Mouse (Mus musculus) kidney, embryonic 14.5 days (tissue): ENCODE data around the gene Gm867. TPM values are rescaled to one million over a fixed set of nuclear protein-coding genes. Genes with fewer than 3 reads are reported as not detected.
A peak's percentile ranks its signal among the peaks of the same experiment; 100 is the strongest.

Experiments
- ATAC-seq: fragments of 200-750 bp; cut with Nextera tagmentation; 2 replicates; pipeline ENCODE4 v1.8.0; 2017; ENCODE audit warnings: moderate number of reproducible peaks, mild to moderate bottlenecking, moderate TSS enrichment, moderate library complexity; ENCODE audit not compliant: low FRiP score, low TSS enrichment
- H3K27ac ChIP-seq: fragments of 300-500 bp; sonication (generic); 2 replicates; pipeline ENCODE4 v1.5.1; 2014; ENCODE audit warnings: low read depth, mild to moderate bottlenecking, low read length, moderate library complexity, mixed read lengths
- H3K27me3 ChIP-seq: fragments of 300-500 bp; sonication (generic); 2 replicates; pipeline ENCODE4 v1.6.1; 2014; ENCODE audit warnings: mild to moderate bottlenecking, low read length; ENCODE audit not compliant: control insufficient read depth, insufficient read depth
- H3K36me3 ChIP-seq: fragments of 300-500 bp; sonication (generic); 2 replicates; pipeline ENCODE4 v1.6.1; 2014; ENCODE audit warnings: low read length, mixed read lengths; ENCODE audit not compliant: control insufficient read depth, insufficient read depth
- H3K4me1 ChIP-seq: fragments of 300-500 bp; sonication (generic); 2 replicates; pipeline ENCODE4 v1.6.1; 2014; ENCODE audit warnings: low read length, mixed read lengths; ENCODE audit not compliant: control insufficient read depth, insufficient read depth
- H3K4me2 ChIP-seq: fragments of 300-500 bp; sonication (generic); replicated peaks from 2 replicates; pipeline ENCODE4 v1.6.1; 2014; ENCODE audit warnings: low read depth, mild to moderate bottlenecking, low read length
- H3K4me3 ChIP-seq: fragments of 300-500 bp; sonication (generic); 2 replicates; pipeline ENCODE4 v1.5.1; 2014; ENCODE audit warnings: mild to moderate bottlenecking, low read length
- H3K9ac ChIP-seq: fragments of 300-500 bp; sonication (generic); 2 replicates; pipeline ENCODE4 v1.6.1; 2014; ENCODE audit warnings: low read depth, mild to moderate bottlenecking, low read length, moderate library complexity
- H3K9me3 ChIP-seq: fragments of 300-500 bp; sonication (generic); 2 replicates; pipeline ENCODE4 v1.6.1; 2016; ENCODE audit warnings: low read length; ENCODE audit not compliant: control insufficient read depth
- WGBS: fragments of 180-500 bp; shearing (Covaris S2); extraction: QIAGEN DNeasy Blood & Tissue Kit; methylation state at CpG from one replicate; pipeline ENCODE4 v1.1.7; 2014; 5-methylcytosine and 5-hydroxymethylcytosine counted together
- polyA plus RNA-seq: library from polyadenylated mRNA; unstranded; fragments of >200 nt; fragmentation: Nextera tagmentation; extraction: Ambion mirVana; gene quantifications from 2 replicates; pipeline ENCODE4 v1.2.1, GENCODE M21; 2014

The Gm867 gene
- polyA plus RNA-seq, 1 experiment from 2014 or later = 0.35 TPM

- 59% methylated on average over 22 of the region's 22 CpGs for WGBS
- peak overlapping the region; percentile 97; the same call in 1 of the 2 replicates for H3K4me2 ChIP-seq
- H3K27me3 ChIP-seq = peaks cover 3% of the 10 kb centered on the region; the same call in 1 of the 2 replicates
- H3K9ac ChIP-seq = no peak overlapping the region
- no peaks in the 10 kb centered on the region for H3K36me3 ChIP-seq
- ATAC-seq = no peak
- no peak overlapping the region for H3K27ac ChIP-seq
- H3K9me3 ChIP-seq = no peaks in the 10 kb centered on the region
- H3K4me3 ChIP-seq = no peak overlapping the region
- peaks cover 15% of the 10 kb centered on the region for H3K4me1 ChIP-seq
These were observed 8.9 kb upstream of the Gm867 start for GRCm38 (mm10) chr10:75949053-75950045.

- Histone ChIP-seq H3K9me3 (no peaks in the 10 kb centered on the region), H3K27me3 (peaks cover 3% of the 10 kb centered on the region; the same call in 1 of the 2 replicates), H3K27ac (no peak overlapping the region), H3K36me3 (no peaks in the 10 kb centered on the region), H3K4me2 (no peak overlapping the region), H3K4me3 (no peak overlapping the region), H3K4me1 (peaks cover 16% of the 10 kb centered on the region), H3K9ac (no peak overlapping the region)
- no peak for ATAC-seq
- WGBS = 86% methylated on average over 5 of the region's 5 CpGs
These were observed 7.6 kb upstream of the Gm867 start for GRCm38 (mm10) chr10:75948079-75948478.

GRCm38 (mm10) chr10:75945896-75946295 lies 5.4 kb upstream of the Gm867 start:
- Histone ChIP-seq H3K9me3 (no peaks in the 10 kb centered on the region), H3K36me3 (no peaks in the 10 kb centered on the region), H3K27ac (no peak overlapping the region), H3K27me3 (no peaks in the 10 kb centered on the region), H3K4me1 (peaks cover 18% of the 10 kb centered on the region), H3K9ac (no peak overlapping the region), H3K4me3 (no peak overlapping the region), H3K4me2 (no peak overlapping the region)
- no peak for ATAC-seq
- WGBS = 77% methylated on average over 7 of the region's 7 CpGs

- WGBS = 91% methylated on average over 7 of the region's 7 CpGs
- H3K4me3 ChIP-seq = no peak overlapping the region
- no peak for ATAC-seq
- no peak overlapping the region for H3K4me2 ChIP-seq
- H3K9ac ChIP-seq = no peak overlapping the region
- H3K27me3 ChIP-seq = no peaks in the 10 kb centered on the region
- no peaks in the 10 kb centered on the region for H3K9me3 ChIP-seq
- peaks cover 12% of the 10 kb centered on the region for H3K4me1 ChIP-seq
- no peaks in the 10 kb centered on the region for H3K36me3 ChIP-seq
- no peak overlapping the region for H3K27ac ChIP-seq
These were observed 4.7 kb upstream of the Gm867 start for GRCm38 (mm10) chr10:75945213-75945612.

DNA sequence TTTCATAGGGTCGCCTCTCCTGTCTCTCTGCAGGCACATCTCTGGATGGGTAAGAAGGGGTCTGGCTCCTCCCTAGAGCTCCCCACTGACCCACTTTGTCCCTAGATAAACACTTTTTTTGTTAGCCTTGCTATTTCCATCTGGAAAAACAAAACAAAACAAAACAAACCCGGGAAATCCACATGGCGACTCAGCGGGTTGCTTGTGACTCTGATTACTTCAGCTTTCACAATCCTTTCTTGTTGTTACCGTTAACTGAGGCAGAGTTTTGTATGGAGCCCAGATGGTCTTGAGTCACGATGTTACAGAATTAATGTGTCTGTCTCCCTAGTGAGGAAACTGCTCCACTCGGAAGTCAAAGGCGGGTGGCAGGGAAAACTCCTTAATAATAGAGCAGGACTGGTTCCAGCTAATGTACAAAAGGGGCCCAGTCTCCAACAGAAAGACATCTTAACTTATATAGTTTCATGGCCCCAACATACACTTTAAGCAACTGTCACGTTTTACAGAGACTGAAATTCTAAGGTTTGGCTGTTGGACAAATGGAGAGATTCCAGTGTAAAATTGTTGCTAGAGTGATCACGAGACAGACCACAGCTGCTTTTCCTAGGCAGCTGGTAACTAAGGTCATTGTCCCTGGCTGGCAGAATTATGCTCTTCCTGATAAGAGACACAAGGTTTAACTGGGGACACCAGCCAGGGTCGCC lies 3.7 kb upstream of the Gm867 start:
- 0 out of 2 replicates have a peak, but pooled peaks cover 5% of the 10 kb centered on the region for H3K4me1 ChIP-seq
- no peak for ATAC-seq
- no peaks in the 10 kb centered on the region for H3K9me3 ChIP-seq
- H3K27me3 ChIP-seq = no peaks in the 10 kb centered on the region
- no peak overlapping the region for H3K4me3 ChIP-seq
- H3K36me3 ChIP-seq = no peaks in the 10 kb centered on the region
- H3K27ac ChIP-seq = 0 out of 2 replicates have a peak overlapping the region, but pooled peaks have one; percentile 33
- no peak overlapping the region for H3K4me2 ChIP-seq
- H3K9ac ChIP-seq = no peak overlapping the region
- 26% methylated on average over 11 of the region's 11 CpGs for WGBS

GRCm38 (mm10) chr10:75942736-75943477 lies 2.4 kb upstream of the Gm867 start, which contains the start of gene Vpreb3:
TSS of gene Vpreb3 (plus strand) at chr10:75943057.
- no peaks in the 10 kb centered on the region for H3K9me3 ChIP-seq
- no peak within 1 kb of the TSS for H3K9ac ChIP-seq
- no peak within 1 kb of the TSS for H3K4me2 ChIP-seq
- no peaks in the 10 kb centered on the region for H3K36me3 ChIP-seq
- ATAC-seq = no peak
- no peak within 1 kb of the TSS for H3K4me3 ChIP-seq
- no peaks in the 10 kb centered on the region for H3K27me3 ChIP-seq
- WGBS = 82% methylated on average over 15 of the region's 15 CpGs
- 0 out of 2 replicates have a peak, but pooled peaks cover 5% of the 10 kb centered on the region for H3K4me1 ChIP-seq
- H3K27ac ChIP-seq = 0 out of 2 replicates have a peak within 1 kb of the TSS, but pooled peaks have one; percentile 33

DNA sequence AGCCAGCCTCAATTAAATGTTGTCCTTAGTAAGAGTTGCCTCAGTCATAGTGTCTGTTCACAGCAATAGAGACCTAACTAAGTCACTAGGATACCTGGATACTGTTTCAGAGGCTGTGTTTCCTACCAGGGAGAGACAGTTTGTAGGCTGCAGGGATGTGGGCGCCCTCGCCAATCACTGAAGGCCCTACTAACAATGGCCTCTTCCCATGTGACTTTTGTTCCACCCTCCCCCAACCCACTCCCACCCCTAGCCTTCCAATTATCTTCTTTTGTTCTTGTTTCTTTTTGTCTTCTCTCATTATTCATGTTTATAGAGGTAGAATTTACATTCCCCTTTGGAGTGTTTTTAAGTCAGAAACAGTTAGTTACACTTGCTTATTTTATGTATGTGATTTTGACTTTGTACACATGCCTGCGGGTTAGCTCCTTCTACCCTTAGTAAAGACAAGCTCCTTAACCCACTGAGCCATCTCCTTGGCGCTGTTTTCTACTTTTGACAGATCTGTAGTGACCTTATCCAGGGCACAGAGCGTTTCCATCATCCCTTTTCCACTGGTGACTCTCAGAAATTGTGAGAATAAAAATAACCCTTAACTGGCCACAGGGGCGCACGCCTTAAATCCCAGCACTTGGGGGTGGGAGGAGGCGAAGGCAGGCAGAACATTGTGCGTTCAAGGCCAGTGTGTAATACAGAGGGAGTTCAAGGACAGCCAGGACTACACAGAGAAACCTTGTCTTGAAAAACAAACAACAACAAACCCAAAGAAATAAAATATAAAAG lies 761 bp upstream of the Gm867 start:
- 72% methylated on average over 9 of the region's 9 CpGs for WGBS
- Histone ChIP-seq H3K4me1 (peaks cover 11% of the 10 kb centered on the region; the same call in 1 of the 2 replicates), H3K9me3 (no peaks in the 10 kb centered on the region), H3K4me3 (no peak overlapping the region), H3K4me2 (no peak overlapping the region), H3K27me3 (no peaks in the 10 kb centered on the region), H3K27ac (no peak overlapping the region), H3K9ac (no peak overlapping the region), H3K36me3 (no peaks in the 10 kb centered on the region)
- no peak for ATAC-seq
